Mouse (Mus musculus) forebrain, embryonic 12.5 days (tissue): ENCODE data around the gene Rabgap1l. TPM values are rescaled to one million over a fixed set of nuclear protein-coding genes. Genes with fewer than 3 reads are reported as not detected.
"Not testable (repeated sequence)": the region's sequence is repeated elsewhere in the genome, so short reads cannot be mapped to it uniquely, and the experiment has no call there.

ENCODE experiments used
- ATAC-seq: fragments of 200-750 bp; cut with Nextera tagmentation; 2 replicates; pipeline ENCODE4 v1.8.0; 2017; ENCODE audit warnings: moderate TSS enrichment; ENCODE audit not compliant: low FRiP score
- H3K27ac ChIP-seq: fragments of 300-500 bp; sonication (generic); 2 replicates; pipeline ENCODE4 v1.5.1; 2016; ENCODE audit warnings: mild to moderate bottlenecking
- H3K27me3 ChIP-seq: fragments of 300-500 bp; sonication (generic); 2 replicates; pipeline ENCODE4 v1.6.1; 2016; ENCODE audit warnings: mild to moderate bottlenecking
- H3K36me3 ChIP-seq: fragments of 300-500 bp; sonication (generic); replicated peaks from 2 replicates; pipeline ENCODE4 v1.6.1; 2016; ENCODE audit warnings: mild to moderate bottlenecking
- H3K4me1 ChIP-seq: fragments of 300-500 bp; sonication (generic); 2 replicates; pipeline ENCODE4 v1.6.1; 2016
- H3K4me2 ChIP-seq: fragments of 300-500 bp; sonication (generic); 2 replicates; pipeline ENCODE4 v1.6.1; 2016; ENCODE audit warnings: mild to moderate bottlenecking, moderate library complexity
- H3K4me3 ChIP-seq: fragments of 300-500 bp; sonication (generic); replicated peaks from 2 replicates; pipeline ENCODE4 v1.5.1; 2016; ENCODE audit warnings: mild to moderate bottlenecking
- H3K9ac ChIP-seq: fragments of 300-500 bp; sonication (generic); 2 replicates; pipeline ENCODE4 v1.6.1; 2016; ENCODE audit warnings: mild to moderate bottlenecking
- H3K9me3 ChIP-seq: fragments of 300-500 bp; sonication (generic); 2 replicates; pipeline ENCODE4 v1.6.1; 2016
- WGBS: fragments of 180-500 bp; shearing (Covaris S2); methylation state at CpG from one replicate; pipeline ENCODE4 v1.1.7; 2016; 5-methylcytosine and 5-hydroxymethylcytosine counted together
- polyA plus RNA-seq: library from polyadenylated mRNA; unstranded; fragments of >200 nt; fragmentation: Nextera tagmentation; extraction: Ambion mirVana; gene quantifications from 2 replicates; pipeline ENCODE4 v1.2.1, GENCODE M21; 2016

Gene Rabgap1l
- polyA plus RNA-seq, 1 experiment from 2014 or later: 19.6 TPM

GRCm38 (mm10) chr1:160681398-160682050 is 111.5 kb downstream of the Rabgap1l start:
- Histone ChIP-seq H3K36me3 (no peaks in the 10 kb centered on the region), H3K4me2 (no peak overlapping the region), H3K4me1 (no peaks in the 10 kb centered on the region), H3K27me3 (no peaks in the 10 kb centered on the region), H3K27ac (no peak overlapping the region), H3K9ac (no peak overlapping the region), H3K4me3 (no peak overlapping the region), H3K9me3 (no peaks in the 10 kb centered on the region)
- ATAC-seq: no peak
- WGBS: 89% methylated on average over 3 of the region's 3 CpGs

- no peaks in the 10 kb centered on the region for H3K36me3 ChIP-seq
- ATAC-seq: no peak
- no peaks in the 10 kb centered on the region for H3K27me3 ChIP-seq
Observed at GRCm38 (mm10) chr1:160674763-160675162, 118.2 kb downstream of the Rabgap1l start.

GRCm38 (mm10) chr1:160672088-160672814 is 120.8 kb downstream of the Rabgap1l start:
- Histone ChIP-seq H3K27me3 (no peaks in the 10 kb centered on the region), H3K4me3 (no peak overlapping the region), H3K27ac (no peak overlapping the region), H3K36me3 (no peaks in the 10 kb centered on the region), H3K4me1 (no peaks in the 10 kb centered on the region), H3K9me3 (no peaks in the 10 kb centered on the region), H3K9ac (no peak overlapping the region), H3K4me2 (no peak overlapping the region)
- 76% methylated on average over 3 of the region's 3 CpGs for WGBS
- ATAC-seq: no peak

More at GRCm38 (mm10) chr1:160674763-160675162, 118.2 kb downstream of the Rabgap1l start:
- Histone ChIP-seq H3K9ac (no peak overlapping the region), H3K27ac (no peak overlapping the region), H3K4me3 (no peak overlapping the region), H3K9me3 (no peaks in the 10 kb centered on the region), H3K4me1 (no peaks in the 10 kb centered on the region), H3K4me2 (no peak overlapping the region)
- WGBS: 63% methylated on average over 2 of the region's 2 CpGs

GRCm38 (mm10) chr1:160655806-160656470 is 137.1 kb downstream of the Rabgap1l start:
- H3K4me3 ChIP-seq: no peak overlapping the region

GRCm38 (mm10) chr1:160651691-160652090 is 141.3 kb downstream of the Rabgap1l start:
- Histone ChIP-seq H3K36me3 (no peaks in the 10 kb centered on the region), H3K4me3 (no peak overlapping the region), H3K9ac (no peak overlapping the region), H3K27me3 (no peaks in the 10 kb centered on the region), H3K4me2 (no peak overlapping the region), H3K4me1 (no peaks in the 10 kb centered on the region), H3K9me3 (no peaks in the 10 kb centered on the region), H3K27ac (no peak overlapping the region)
- ATAC-seq: no peak
- WGBS: 52% methylated on average over 3 of the region's 3 CpGs

More at GRCm38 (mm10) chr1:160655806-160656470, 137.1 kb downstream of the Rabgap1l start:
- Histone ChIP-seq H3K9me3 (no peaks in the 10 kb centered on the region), H3K4me2 (no peak overlapping the region), H3K36me3 (no peaks in the 10 kb centered on the region), H3K27ac (no peak overlapping the region), H3K27me3 (no peaks in the 10 kb centered on the region), H3K9ac (no peak overlapping the region), H3K4me1 (no peaks in the 10 kb centered on the region)
- WGBS: 67% methylated on average over 2 of the region's 2 CpGs
- ATAC-seq: no peak

GRCm38 (mm10) chr1:160645416-160645815 is 147.6 kb downstream of the Rabgap1l start:
- ATAC-seq: no peak

GRCm38 (mm10) chr1:160628213-160628932 is 164.6 kb downstream of the Rabgap1l start:
- no peak overlapping the region for H3K9ac ChIP-seq
- WGBS: 90% methylated on average over 12 of the region's 12 CpGs
- ATAC-seq: no peak
- no peak overlapping the region for H3K4me2 ChIP-seq
- H3K36me3 ChIP-seq: no peaks in the 10 kb centered on the region
- no peak overlapping the region for H3K27ac ChIP-seq
- no peak overlapping the region for H3K4me3 ChIP-seq
- no peaks in the 10 kb centered on the region for H3K9me3 ChIP-seq
- no peaks in the 10 kb centered on the region for H3K27me3 ChIP-seq
- no peaks in the 10 kb centered on the region for H3K4me1 ChIP-seq

More at GRCm38 (mm10) chr1:160645416-160645815, 147.6 kb downstream of the Rabgap1l start:
- Histone ChIP-seq H3K9ac (no peak overlapping the region), H3K27ac (no peak overlapping the region), H3K4me3 (no peak overlapping the region), H3K36me3 (no peaks in the 10 kb centered on the region), H3K27me3 (no peaks in the 10 kb centered on the region), H3K4me1 (no peaks in the 10 kb centered on the region), H3K9me3 (no peaks in the 10 kb centered on the region), H3K4me2 (no peak overlapping the region)
- 88% methylated on average over 3 of the region's 3 CpGs for WGBS

GRCm38 (mm10) chr1:160624354-160625120 is 168.5 kb downstream of the Rabgap1l start:
- H3K9ac ChIP-seq, H3K27ac ChIP-seq, H3K4me1 ChIP-seq, H3K4me3 ChIP-seq, H3K4me2 ChIP-seq, H3K9me3 ChIP-seq, ATAC-seq, H3K36me3 ChIP-seq, H3K27me3 ChIP-seq: not testable (repeated sequence)
- WGBS: 79% methylated on average over 4 of the region's 4 CpGs

- no peak overlapping the region for H3K9ac ChIP-seq
- no peak overlapping the region for H3K27ac ChIP-seq
- H3K27me3 ChIP-seq: no peaks in the 10 kb centered on the region
- H3K4me2 ChIP-seq: no peak overlapping the region
- ATAC-seq: no peak
- no peak overlapping the region for H3K4me3 ChIP-seq
- H3K36me3 ChIP-seq: no peaks in the 10 kb centered on the region
- no peaks in the 10 kb centered on the region for H3K4me1 ChIP-seq
- H3K9me3 ChIP-seq: no peaks in the 10 kb centered on the region
- 83% methylated on average over 2 of the region's 2 CpGs for WGBS
Observed at GRCm38 (mm10) chr1:160618201-160618600, 174.8 kb downstream of the Rabgap1l start.

- H3K9me3 ChIP-seq: no peaks in the 10 kb centered on the region
- H3K4me2 ChIP-seq: no peak overlapping the region
- H3K4me1 ChIP-seq: no peaks in the 10 kb centered on the region
- no peaks in the 10 kb centered on the region for H3K27me3 ChIP-seq
- H3K9ac ChIP-seq: no peak overlapping the region
- no peak overlapping the region for H3K4me3 ChIP-seq
- H3K36me3 ChIP-seq: no peaks in the 10 kb centered on the region
- WGBS: 59% methylated on average over 2 of the region's 2 CpGs
- ATAC-seq: no peak
- H3K27ac ChIP-seq: no peak overlapping the region
Observed at GRCm38 (mm10) chr1:160606425-160606824, 186.6 kb downstream of the Rabgap1l start.

GRCm38 (mm10) chr1:160603312-160603711 is 189.7 kb downstream of the Rabgap1l start:
- H3K36me3 ChIP-seq, H3K27ac ChIP-seq, H3K4me1 ChIP-seq, H3K9ac ChIP-seq, H3K9me3 ChIP-seq, H3K4me3 ChIP-seq, H3K4me2 ChIP-seq, H3K27me3 ChIP-seq, ATAC-seq: not testable (repeated sequence)
